8 mouse cellular contexts compared by ENCODE assay signal in genomic region chr1:189032817-189033216, GRCm38 (mm10). TPM values are rescaled to one million over a fixed set of nuclear protein-coding genes. Genes with fewer than 3 reads are reported as not detected.
DNase-seq lines count a peak whose midpoint lies in the region; TF ChIP-seq lines count a peak whose summit lies in the region.
"Not testable (repeated sequence)": the region's sequence is repeated elsewhere in the genome, so short reads cannot be mapped to it uniquely, and the experiment has no call there.

No protein-coding gene starts in this region.

- DNase-seq in CH12.LX (ENCODE audit: extremely low read depth), result peak; percentile 10
- peak; percentile 51 for DNase-seq in ES-CJ7 (ENCODE audit: low read depth, low spot score)
- DNase-seq in MEL (ENCODE audit: low read depth, low spot score), result peak; percentile 55
- DNase-seq in R1 (ENCODE audit: low read depth, low spot score), result peak; percentile 41
- peak; percentile 25 for DNase-seq in forelimb bud, embryonic 11.5 days (ENCODE audit: low read depth, low spot score)
- peak; percentile 36 for DNase-seq in mesoderm, embryonic 11.5 days (ENCODE audit: low read depth, low spot score)

- not testable (repeated sequence) for H3K79me2 ChIP-seq in C2C12 (ENCODE audit: control insufficient read depth, insufficient read depth); CH12.LX (replicated peaks; ENCODE audit: control insufficient read depth, extremely low read depth, insufficient read depth, poor library complexity, severe bottlenecking); MEL (ENCODE audit: control insufficient read depth, insufficient read depth, low read length, poor library complexity); myocyte (ENCODE audit: control insufficient read depth, insufficient read depth)

- not testable (repeated sequence) for TF ChIP-seq CTCF in C2C12 (IDR thresholded peaks at IDR 0.05; ENCODE audit: control insufficient read depth, insufficient read depth, insufficient read length); CH12.LX (conservative IDR thresholded peaks at IDR 0.05 in 1 of 2, IDR thresholded peaks at IDR 0.05 in 1 of 2; ENCODE audit: low read depth in 2 of 2, low read length in 2 of 2); MEL (IDR thresholded peaks at IDR 0.05 in 2 of 3, conservative IDR thresholded peaks at IDR 0.05 in 1 of 3; ENCODE audit: control insufficient read depth in 1 of 3, insufficient read depth in 1 of 3, low read depth in 2 of 3, low read length in 3 of 3, poor library complexity in 1 of 3, severe bottlenecking in 1 of 3)

- dilution Hi-C loops in CH12.LX (cut with MboI; ENCODE audit: extremely low pct_ligation_motif_present, extremely low pct_unique_long_range_greater_than_20kb, low sequenced_read_pairs), result not testable (repeated sequence)

- in situ Hi-C loops in CH12.LX (cut with MboI; ENCODE audit: low pct_ligation_motif_present, low pct_unique_long_range_greater_than_20kb, low sequenced_read_pairs), result not testable (repeated sequence)

- not testable (repeated sequence) for TF ChIP-seq EP300 in CH12.LX (IDR thresholded peaks at IDR 0.05; ENCODE audit: low read length); MEL (IDR thresholded peaks at IDR 0.05; ENCODE audit: low read depth in 1 of 2, low read length in 2 of 2)

- H3K27ac ChIP-seq in CH12.LX (ENCODE audit: insufficient read depth, low read depth); MEL (ENCODE audit: control insufficient read depth, low read depth, low read length): not testable (repeated sequence)

- not testable (repeated sequence) for H3K36me3 ChIP-seq in C2C12 (ENCODE audit: control insufficient read depth, insufficient read depth); CH12.LX (replicated peaks in 1 of 2; ENCODE audit: control insufficient read depth in 1 of 2, insufficient read depth in 1 of 2, low read length in 1 of 2); MEL (ENCODE audit: control insufficient read depth in 1 of 2, insufficient read depth in 2 of 2, low read length in 2 of 2); myocyte (ENCODE audit: control insufficient read depth, insufficient read depth)

- not testable (repeated sequence) for H3ac ChIP-seq in C2C12 (ENCODE audit: control insufficient read depth, insufficient read length, low read depth); myocyte (ENCODE audit: control insufficient read depth, insufficient read length)

- H3K4me1 ChIP-seq in CH12.LX (ENCODE audit: control insufficient read depth in 1 of 2, insufficient read depth in 2 of 2); MEL (ENCODE audit: control insufficient read depth in 1 of 2, insufficient read depth in 2 of 2, low read length in 2 of 2): not testable (repeated sequence)

- H3K4me3 ChIP-seq in C2C12 (ENCODE audit: insufficient read depth, poor library complexity, severe bottlenecking); CH12.LX (replicated peaks in 1 of 3; ENCODE audit: low read depth in 2 of 3, low read length in 2 of 3, poor library complexity in 1 of 3); MEL (ENCODE audit: control insufficient read depth in 1 of 2, insufficient read depth in 1 of 2, low read depth in 2 of 2, low read length in 2 of 2); myocyte: not testable (repeated sequence)

- not testable (repeated sequence) for TF ChIP-seq RAD21 in CH12.LX (IDR thresholded peaks at IDR 0.05; ENCODE audit: low read depth, low read length); MEL (IDR thresholded peaks at IDR 0.05; ENCODE audit: low read depth, low read length)

- TF ChIP-seq POLR2A in CH12.LX (IDR thresholded peaks at IDR 0.05; ENCODE audit: low read depth, low read length); MEL (IDR thresholded peaks at IDR 0.05; ENCODE audit: control insufficient read depth in 1 of 2, insufficient read depth in 1 of 2, low read depth in 1 of 2, low read length in 2 of 2, poor library complexity in 1 of 2); myocyte (IDR thresholded peaks at IDR 0.05; ENCODE audit: insufficient read length, low read depth): not testable (repeated sequence)

- H3K9ac ChIP-seq in CH12.LX (ENCODE audit: insufficient read depth, low read depth); MEL (ENCODE audit: control insufficient read depth, low read depth, low read length, poor library complexity, severe bottlenecking): not testable (repeated sequence)

- H3K9me3 ChIP-seq in CH12.LX (replicated peaks; ENCODE audit: low read length); MEL (replicated peaks; ENCODE audit: insufficient read depth, low read length): not testable (repeated sequence)

- not testable (repeated sequence) for H3K27me3 ChIP-seq in C2C12 (ENCODE audit: control insufficient read depth, insufficient read depth, insufficient read length); CH12.LX (replicated peaks); MEL (ENCODE audit: control insufficient read depth in 1 of 2, insufficient read depth in 2 of 2, low read length in 2 of 2); myocyte (ENCODE audit: control insufficient read depth, insufficient read depth, insufficient read length)

- not testable (repeated sequence) for H3K4me2 ChIP-seq in CH12.LX (ENCODE audit: insufficient read depth, low read depth, poor library complexity, severe bottlenecking); myocyte (ENCODE audit: low read depth)

- H3K79me3 ChIP-seq in C2C12 (ENCODE audit: low read depth), result not testable (repeated sequence)

TF ChIP-seq in C2C12, 6 proteins besides CTCF, POLR2A, EP300 and RAD21:
- peak; percentile 88 for TF ChIP-seq USF1 (IDR thresholded peaks at IDR 0.05; ENCODE audit: low read depth)

TF ChIP-seq in CH12.LX, 34 proteins besides CTCF, POLR2A, EP300 and RAD21:
- peak; percentile 35; the same call in 1 of the 2 replicates for TF ChIP-seq MYC (IDR thresholded peaks at IDR 0.05; ENCODE audit: low read depth, low read length)
- peak; percentile 92 for TF ChIP-seq USF2 (conservative IDR thresholded peaks at IDR 0.05; ENCODE audit: low read depth, low read length)
- peak; percentile 59 for TF ChIP-seq USF1 (IDR thresholded peaks at IDR 0.05; ENCODE audit: low read depth, low read length)
- peak; percentile 75 for TF ChIP-seq MAX (IDR thresholded peaks at IDR 0.05; ENCODE audit: low read length)
- TF ChIP-seq BHLHE40 (IDR thresholded peaks at IDR 0.05; ENCODE audit: low read depth, low read length), result peak; percentile 42; the same call in 1 of the 2 replicates

TF ChIP-seq in MEL, 35 proteins besides CTCF, POLR2A, EP300 and RAD21:
- TF ChIP-seq USF1 (IDR thresholded peaks at IDR 0.05; ENCODE audit: low read depth, low read length) (peak; percentile 87), MAX (IDR thresholded peaks at IDR 0.05; ENCODE audit: low read length) (peak; percentile 89), MYC (IDR thresholded peaks at IDR 0.05; ENCODE audit: low read depth, low read length) (peak; percentile 81; the same call in 1 of the 2 replicates), USF2 (IDR thresholded peaks at IDR 0.05; ENCODE audit: borderline replicate concordance in 1 of 2, insufficient read depth in 1 of 2, low read depth in 1 of 2, low read length in 2 of 2) (peak; percentile 93 to 94), SIN3A (IDR thresholded peaks at IDR 0.05; ENCODE audit: low read length) (peak; percentile 63; the same call in 1 of the 2 replicates)
TF ChIP-seq in MEL: peak in this region for 5; not testable (repeated sequence) for 30.

TF ChIP-seq in myocyte, 11 proteins besides CTCF, POLR2A, EP300 and RAD21:
- peak; percentile 42 for TF ChIP-seq USF1 (IDR thresholded peaks at IDR 0.05; ENCODE audit: low read depth)
TF ChIP-seq in myocyte: peak in this region for 1; not testable (repeated sequence) for 10.

RNA-seq across cellular contexts. Expression of gene Kctd3, which starts 25.2 kb away (rescaled TPM):
- polyA plus RNA-seq in C2C12 (2012; fragmentation: generic; extraction: Trizol), result 19.0 TPM
- 16.5 and 18.0 TPM in 2 replicates for total RNA-seq in CH12.LX (2012; rRNA removed)
- 8.4 and 8.9 TPM in 2 replicates for total RNA-seq in CH12.LX (2014; rRNA removed)
- 15.4 and 20.5 TPM in 2 replicates for polyA plus RNA-seq in CH12.LX (2012; ENCODE audit: insufficient read length, low read depth)
- total RNA-seq in MEL (2012; rRNA removed), result 26.8 and 27.7 TPM in 2 replicates
- polyA plus RNA-seq in MEL (2012; ENCODE audit: insufficient read depth in 1 of 2, insufficient read length in 2 of 2, low read depth in 1 of 2, low replicate concordance in 2 of 2, missing spikeins in 1 of 2), result 10 to 100 TPM in 1 of 2 experiments, not detected in 1; 42.3 TPM
- 27.1 TPM for polyA plus RNA-seq in myocyte (2012; fragmentation: generic; extraction: Trizol)
